Mouse (Mus musculus) large intestine, adult 2 months (tissue): Measurements from ENCODE around the gene Hdac9. TPM values are rescaled to one million over a fixed set of nuclear protein-coding genes. Genes with fewer than 3 reads are reported as not detected.

Experiments used
- DNase-seq: peaks from one replicate; pipeline ENCODE4 v3.0.0-alpha.2; 2012; ENCODE audit warnings: low read depth, low spot score
- WGBS: fragments of 180-500 bp; shearing (Covaris S2); methylation state at CpG from one replicate; pipeline ENCODE4 v1.1.7; 2018; 5-methylcytosine and 5-hydroxymethylcytosine counted together
- polyA plus RNA-seq: library from polyadenylated mRNA; depleted of rRNA; stranded (reverse); fragments of >200 nt; gene quantifications from 2 replicates; pipeline ENCODE4 v1.2.3, GENCODE M21; 2012

Gene Hdac9
- polyA plus RNA-seq, 1 experiment, result 1.2 TPM

GRCm38 (mm10) chr12:34722831-34723490 is 193.9 kb downstream of the Hdac9 start:
- no peak for DNase-seq
- WGBS, result 66% methylated on average over 7 of the region's 7 CpGs

GRCm38 (mm10) chr12:34720906-34721305 is 196.0 kb downstream of the Hdac9 start:
- WGBS, result 61% methylated on average over 2 of the region's 2 CpGs
- no peak for DNase-seq

GRCm38 (mm10) chr12:34714266-34714939 is 202.5 kb downstream of the Hdac9 start:
- DNase-seq, result no peak

GRCm38 (mm10) chr12:34697981-34698380 is 218.9 kb downstream of the Hdac9 start:
- 74% methylated on average over 1 of the region's 1 CpGs for WGBS
- DNase-seq, result no peak

More at GRCm38 (mm10) chr12:34714266-34714939, 202.5 kb downstream of the Hdac9 start:
- 37% methylated on average over 14 of the region's 14 CpGs for WGBS

GRCm38 (mm10) chr12:34696736-34697135 is 220.2 kb downstream of the Hdac9 start:
- DNase-seq, result no peak
- WGBS, result 52% methylated on average over 1 of the region's 1 CpGs

GRCm38 (mm10) chr12:34688941-34689340 is 228.0 kb downstream of the Hdac9 start:
- WGBS, result 36% methylated on average over 4 of the region's 4 CpGs
- no peak for DNase-seq

GRCm38 (mm10) chr12:34683375-34683774 is 233.5 kb downstream of the Hdac9 start:
- WGBS, result 69% methylated on average over 4 of the region's 4 CpGs

GRCm38 (mm10) chr12:34682657-34683056 is 234.2 kb downstream of the Hdac9 start:
- 98% methylated on average over 3 of the region's 3 CpGs for WGBS
- no peak for DNase-seq

More at GRCm38 (mm10) chr12:34683375-34683774, 233.5 kb downstream of the Hdac9 start:
- DNase-seq, result no peak

- DNase-seq, result no peak
- 50% methylated on average over 5 of the region's 5 CpGs for WGBS
These were observed 236.3 kb downstream of the Hdac9 start for GRCm38 (mm10) chr12:34680576-34680975.

GRCm38 (mm10) chr12:34677110-34677509 is 239.8 kb downstream of the Hdac9 start:
- no peak for DNase-seq
- 88% methylated on average over 6 of the region's 6 CpGs for WGBS

- no peak for DNase-seq
- WGBS, result 57% methylated on average over 2 of the region's 2 CpGs
These were observed 242.7 kb downstream of the Hdac9 start for GRCm38 (mm10) chr12:34674235-34674634.

GRCm38 (mm10) chr12:34673539-34673938 is 243.4 kb downstream of the Hdac9 start:
- 79% methylated on average over 4 of the region's 4 CpGs for WGBS
- no peak for DNase-seq

GRCm38 (mm10) chr12:34664758-34665157 is 252.1 kb downstream of the Hdac9 start:
- 3% methylated on average over 3 of the region's 3 CpGs for WGBS

GRCm38 (mm10) chr12:34661378-34661777 is 255.5 kb downstream of the Hdac9 start:
- no peak for DNase-seq

More at GRCm38 (mm10) chr12:34664758-34665157, 252.1 kb downstream of the Hdac9 start:
- DNase-seq, result peak; percentile 39

- WGBS, result 40% methylated on average over 5 of the region's 5 CpGs
- no peak for DNase-seq
These were observed 256.9 kb downstream of the Hdac9 start for GRCm38 (mm10) chr12:34660027-34660426.

- DNase-seq, result no peak
- WGBS, result 58% methylated on average over 3 of the region's 3 CpGs
These were observed 258.3 kb downstream of the Hdac9 start for GRCm38 (mm10) chr12:34658568-34658967.

- WGBS, result 38% methylated on average over 6 of the region's 6 CpGs
- DNase-seq, result no peak
These were observed 258.8 kb downstream of the Hdac9 start for GRCm38 (mm10) chr12:34658119-34658518.

GRCm38 (mm10) chr12:34653615-34654014 is 263.3 kb downstream of the Hdac9 start:
- 25% methylated on average over 3 of the region's 3 CpGs for WGBS
- DNase-seq, result no peak

GRCm38 (mm10) chr12:34648753-34649152 is 268.1 kb downstream of the Hdac9 start:
- WGBS, result 74% methylated on average over 3 of the region's 3 CpGs
- no peak for DNase-seq

GRCm38 (mm10) chr12:34641705-34642259 is 275.1 kb downstream of the Hdac9 start:
- 73% methylated on average over 4 of the region's 4 CpGs for WGBS
- DNase-seq, result no peak
